Mouse (Mus musculus) hindbrain, postnatal 0 days (tissue): ENCODE data around the gene Sez6l2. TPM values are rescaled to one million over a fixed set of nuclear protein-coding genes. Genes with fewer than 3 reads are reported as not detected.

Experiments
- ATAC-seq: fragments of 200-750 bp; cut with Nextera tagmentation; 2 replicates; pipeline ENCODE4 v1.8.0; 2017; ENCODE audit warnings: mild to moderate bottlenecking, moderate TSS enrichment, moderate library complexity
- DNase-seq: peaks from one replicate; pipeline ENCODE4 v3.0.0-alpha.2; 2015; ENCODE audit warnings: low spot score
- H3K27ac ChIP-seq: fragments of 300-500 bp; sonication (generic); 2 replicates; pipeline ENCODE4 v1.5.1; 2014; ENCODE audit warnings: mild to moderate bottlenecking
- H3K27me3 ChIP-seq: fragments of 300-500 bp; sonication (generic); 2 replicates; pipeline ENCODE4 v1.6.1; 2014; ENCODE audit warnings: low read length, mixed read lengths; ENCODE audit not compliant: insufficient read depth
- H3K36me3 ChIP-seq: fragments of 300-500 bp; sonication (generic); 2 replicates; pipeline ENCODE4 v1.6.1; 2014; ENCODE audit warnings: low read length, mixed read lengths; ENCODE audit not compliant: insufficient read depth
- H3K4me1 ChIP-seq: fragments of 300-500 bp; sonication (generic); 2 replicates; pipeline ENCODE4 v1.6.1; 2014; ENCODE audit warnings: antibody characterized with exemption, low read length, mixed read lengths; ENCODE audit not compliant: insufficient read depth
- H3K4me2 ChIP-seq: fragments of 300-500 bp; sonication (generic); 2 replicates; pipeline ENCODE4 v1.6.1; 2014; ENCODE audit warnings: low read depth, mild to moderate bottlenecking, low read length, moderate library complexity, mixed read lengths
- H3K4me3 ChIP-seq: fragments of 300-500 bp; sonication (generic); 2 replicates; pipeline ENCODE4 v1.5.1; 2014; ENCODE audit warnings: low read length
- H3K9ac ChIP-seq: fragments of 300-500 bp; sonication (generic); replicated peaks from 2 replicates; pipeline ENCODE4 v1.6.1; 2014; ENCODE audit warnings: mild to moderate bottlenecking, low read length, moderate library complexity, mixed read lengths
- H3K9me3 ChIP-seq: fragments of 300-500 bp; sonication (generic); 2 replicates; pipeline ENCODE4 v1.6.1; 2016; ENCODE audit warnings: low read length, mixed read lengths
- CTCF ChIP-seq: IDR thresholded peaks from 2 replicates; pipeline ENCODE4 v1.5.1; 2016; ENCODE audit warnings: antibody characterized with exemption, control low read depth, low read depth
- WGBS: fragments of 180-500 bp; shearing (Covaris S2); extraction: QIAGEN DNeasy Blood & Tissue Kit; methylation state at CpG from one replicate; pipeline ENCODE4 v1.1.7; 2014; 5-methylcytosine and 5-hydroxymethylcytosine counted together
- polyA plus RNA-seq: library from polyadenylated mRNA; unstranded; fragments of >200 nt; fragmentation: Nextera tagmentation; extraction: Ambion mirVana; gene quantifications from 2 replicates; pipeline ENCODE4 v1.2.1, GENCODE M21; 2015
- total RNA-seq: library from RNA; depleted of rRNA; stranded (reverse); fragments of >200 nt; gene quantifications from 2 replicates; pipeline ENCODE4 v1.2.3, GENCODE M21; 2014

The Sez6l2 gene
- total and polyA plus RNA-seq, 2 experiments from 2014 or later, result 66.5 to 253 TPM

- H3K27ac ChIP-seq, result no peak overlapping the region
- no peaks in the 10 kb centered on the region for H3K36me3 ChIP-seq
- 91% methylated on average over 5 of the region's 5 CpGs for WGBS
- H3K27me3 ChIP-seq, result no peaks in the 10 kb centered on the region
- TF ChIP-seq CTCF, result no peak
- no peak overlapping the region for H3K4me3 ChIP-seq
- H3K4me1 ChIP-seq, result no peaks in the 10 kb centered on the region
- ATAC-seq (no peak), DNase-seq (no peak)
- no peak overlapping the region for H3K4me2 ChIP-seq
- no peaks in the 10 kb centered on the region for H3K9me3 ChIP-seq
- no peak overlapping the region for H3K9ac ChIP-seq
Observed at GRCm38 (mm10) chr7:127003620-127004019, 53.3 kb downstream of the Sez6l2 start.

- 0 out of 2 replicates have a peak, but pooled peaks have one; percentile 14 for TF ChIP-seq CTCF
- WGBS, result 85% methylated on average over 4 of the region's 4 CpGs
- Histone ChIP-seq H3K4me1 (no peaks in the 10 kb centered on the region), H3K27ac (no peak overlapping the region), H3K4me3 (no peak overlapping the region), H3K9ac (no peak overlapping the region), H3K4me2 (no peak overlapping the region), H3K27me3 (no peaks in the 10 kb centered on the region), H3K9me3 (no peaks in the 10 kb centered on the region), H3K36me3 (no peaks in the 10 kb centered on the region)
- no peak for ATAC-seq
- DNase-seq, result no peak
Observed at GRCm38 (mm10) chr7:127004122-127004875, 53.9 kb downstream of the Sez6l2 start.

GRCm38 (mm10) chr7:127007313-127008024, 57.1 kb downstream of the Sez6l2 start:
- no peak overlapping the region for H3K4me3 ChIP-seq
- no peak overlapping the region for H3K9ac ChIP-seq
- H3K9me3 ChIP-seq, result no peaks in the 10 kb centered on the region
- H3K4me1 ChIP-seq, result no peaks in the 10 kb centered on the region
- no peak for TF ChIP-seq CTCF
- 84% methylated on average over 6 of the region's 6 CpGs for WGBS
- no peaks in the 10 kb centered on the region for H3K36me3 ChIP-seq
- H3K27me3 ChIP-seq, result no peaks in the 10 kb centered on the region
- no peak overlapping the region for H3K4me2 ChIP-seq
- DNase-seq (no peak), ATAC-seq (no peak)
- no peak overlapping the region for H3K27ac ChIP-seq

GRCm38 (mm10) chr7:127008239-127009019, 58.1 kb downstream of the Sez6l2 start:
- H3K9ac ChIP-seq, result 0 out of 2 replicates have a peak overlapping the region, but pooled peaks have one; percentile 15
- H3K9me3 ChIP-seq, result no peaks in the 10 kb centered on the region
- 44% methylated on average over 9 of the region's 9 CpGs for WGBS
- no peaks in the 10 kb centered on the region for H3K4me1 ChIP-seq
- peak; percentile 81 for ATAC-seq
- H3K36me3 ChIP-seq, result peaks cover 7% of the 10 kb centered on the region; the same call in 1 of the 2 replicates
- TF ChIP-seq CTCF, result no peak
- H3K4me2 ChIP-seq, result no peak overlapping the region
- peak overlapping the region; percentile 64 for H3K27ac ChIP-seq
- no peaks in the 10 kb centered on the region for H3K27me3 ChIP-seq
- DNase-seq, result peak; percentile 75
- H3K4me3 ChIP-seq, result no peak overlapping the region

GRCm38 (mm10) chr7:127009307-127010085, 59.1 kb downstream of the Sez6l2 start:
- no peaks in the 10 kb centered on the region; the same call in 1 of the 2 replicates for H3K4me1 ChIP-seq
- WGBS, result 72% methylated on average over 17 of the region's 17 CpGs
- DNase-seq (no peak), ATAC-seq (no peak)
- no peak overlapping the region for H3K4me3 ChIP-seq
- no peaks in the 10 kb centered on the region for H3K27me3 ChIP-seq
- peak overlapping the region; percentile 64; the same call in 1 of the 2 replicates for H3K27ac ChIP-seq
- peaks cover 9% of the 10 kb centered on the region for H3K36me3 ChIP-seq
- no peak overlapping the region for H3K4me2 ChIP-seq
- H3K9ac ChIP-seq, result no peak overlapping the region
- no peaks in the 10 kb centered on the region for H3K9me3 ChIP-seq
- TF ChIP-seq CTCF, result no peak

- 95% methylated on average over 2 of the region's 2 CpGs for WGBS
- no peak overlapping the region for H3K4me2 ChIP-seq
- no peak overlapping the region for H3K9ac ChIP-seq
Observed at GRCm38 (mm10) chr7:127011051-127011450, 60.7 kb downstream of the Sez6l2 start.

More at GRCm38 (mm10) chr7:127011051-127011450, 60.7 kb downstream of the Sez6l2 start:
- Histone ChIP-seq H3K4me3 (no peak overlapping the region), H3K9me3 (no peaks in the 10 kb centered on the region), H3K4me1 (peaks cover 9% of the 10 kb centered on the region), H3K27me3 (no peaks in the 10 kb centered on the region), H3K27ac (no peak overlapping the region), H3K36me3 (peaks cover 16% of the 10 kb centered on the region)
- DNase-seq (no peak), ATAC-seq (no peak)
- TF ChIP-seq CTCF, result no peak
